Mouse (Mus musculus) heart, adult 2 months (tissue): ENCODE results near the gene Cdk14. TPM values are rescaled to one million over a fixed set of nuclear protein-coding genes. Genes with fewer than 3 reads are reported as not detected.

Experiments
- DNase-seq, 2 experiments: peaks; one replicate each; pipeline ENCODE4 v3.0.0; 2021
- H3K27ac ChIP-seq: fragments of 200-600 bp; 2 replicates; pipeline ENCODE4 v1.8.1; 2022
- H3K27me3 ChIP-seq: fragments of 200-500 bp; 2 replicates; pipeline ENCODE4 v1.6.1; 2012; ENCODE audit warnings: mild to moderate bottlenecking, low read length, inconsistent platforms, mixed read lengths; ENCODE audit not compliant: control insufficient read depth, insufficient read depth
- H3K36me3 ChIP-seq: fragments of 200-500 bp; 2 replicates; pipeline ENCODE4 v1.6.1; 2012; ENCODE audit warnings: low read length, inconsistent platforms; ENCODE audit not compliant: control insufficient read depth, insufficient read depth
- H3K4me1 ChIP-seq: fragments of 200-500 bp; 2 replicates; pipeline ENCODE4 v1.6.1; 2011; ENCODE audit warnings: low read length; ENCODE audit not compliant: control insufficient read depth, insufficient read depth
- H3K4me3 ChIP-seq: fragments of 200-600 bp; 2 replicates; pipeline ENCODE4 v1.8.1; 2022
- H3K79me2 ChIP-seq: fragments of 200-500 bp; replicated peaks from 2 replicates; pipeline ENCODE4 v1.6.1; 2012; ENCODE audit warnings: mild to moderate bottlenecking, inconsistent platforms, low read length, moderate library complexity, mixed read lengths; ENCODE audit not compliant: control insufficient read depth, insufficient read depth
- H3K9ac ChIP-seq: fragments of 200-500 bp; 2 replicates; pipeline ENCODE4 v1.6.1; 2012; ENCODE audit warnings: low read depth, mild to moderate bottlenecking, control low read depth, inconsistent platforms, low read length, mixed read lengths
- CTCF ChIP-seq: fragments of 200-600 bp; IDR thresholded peaks from 2 replicates; pipeline ENCODE4 v1.8.1; 2022; ENCODE audit warnings: antibody characterized with exemption, mild to moderate bottlenecking, moderate library complexity
- EP300 ChIP-seq: fragments of 200-500 bp; IDR thresholded peaks from 2 replicates; pipeline ENCODE4 v1.6.1; 2011; ENCODE audit warnings: low read depth, low read length, control low read depth; ENCODE audit not compliant: insufficient read depth
- POLR2A ChIP-seq: fragments of 200-500 bp; IDR thresholded peaks from 2 replicates; pipeline ENCODE4 v1.6.1; 2011; ENCODE audit warnings: mild to moderate bottlenecking, low read depth, low read length, control low read depth; ENCODE audit not compliant: insufficient read depth
- WGBS: fragments of 180-500 bp; shearing (Covaris S2); methylation state at CpG from one replicate; pipeline ENCODE4 v1.1.7; 2018; 5-methylcytosine and 5-hydroxymethylcytosine counted together
- intact Hi-C: fragments of 180-260 bp; cut with DNase I; formaldehyde crosslinking; loops from one replicate; pipeline ENCODE4 v1.15.1; 2025
- polyA plus RNA-seq: library from polyadenylated mRNA; depleted of rRNA; stranded (reverse); fragments of >200 nt; gene quantifications from 2 replicates; pipeline ENCODE4 v1.2.3, GENCODE M21; 2012
- total RNA-seq, 2 experiments: library from RNA; stranded (reverse); gene quantifications; 2 replicates each; pipeline ENCODE4 v1.2.3; 2021

Gene Cdk14
- total and polyA plus RNA-seq, 3 experiments = 2.7 to 8.1 (median 7.6) TPM

- no peak for DNase-seq
- TF ChIP-seq POLR2A (no peak), CTCF (no peak), EP300 (no peak)
- WGBS = 94% methylated on average over 9 of the region's 9 CpGs
- H3K36me3 ChIP-seq = no peaks in the 10 kb centered on the region
- no peaks in the 10 kb centered on the region for H3K4me1 ChIP-seq
- intact Hi-C loops = no loop called here
- no peaks in the 10 kb centered on the region for H3K27me3 ChIP-seq
- no peak overlapping the region for H3K4me3 ChIP-seq
- no peaks in the 10 kb centered on the region for H3K79me2 ChIP-seq
- H3K9ac ChIP-seq = no peak overlapping the region
- no peak overlapping the region for H3K27ac ChIP-seq
These were observed 558.5 kb downstream of the Cdk14 start for GRCm38 (mm10) chr5:4861592-4861991.

- Histone ChIP-seq H3K9ac (no peak overlapping the region), H3K79me2 (no peaks in the 10 kb centered on the region), H3K27me3 (no peaks in the 10 kb centered on the region), H3K36me3 (no peaks in the 10 kb centered on the region), H3K4me1 (no peaks in the 10 kb centered on the region), H3K27ac (no peak overlapping the region), H3K4me3 (no peak overlapping the region)
- intact Hi-C loops = no loop called here
- 97% methylated on average over 2 of the region's 2 CpGs for WGBS
- DNase-seq = no peak
- TF ChIP-seq EP300 = no peak
- TF ChIP-seq POLR2A = no peak
- TF ChIP-seq CTCF = no peak
These were observed 559.0 kb downstream of the Cdk14 start for GRCm38 (mm10) chr5:4861141-4861540.

DNA sequence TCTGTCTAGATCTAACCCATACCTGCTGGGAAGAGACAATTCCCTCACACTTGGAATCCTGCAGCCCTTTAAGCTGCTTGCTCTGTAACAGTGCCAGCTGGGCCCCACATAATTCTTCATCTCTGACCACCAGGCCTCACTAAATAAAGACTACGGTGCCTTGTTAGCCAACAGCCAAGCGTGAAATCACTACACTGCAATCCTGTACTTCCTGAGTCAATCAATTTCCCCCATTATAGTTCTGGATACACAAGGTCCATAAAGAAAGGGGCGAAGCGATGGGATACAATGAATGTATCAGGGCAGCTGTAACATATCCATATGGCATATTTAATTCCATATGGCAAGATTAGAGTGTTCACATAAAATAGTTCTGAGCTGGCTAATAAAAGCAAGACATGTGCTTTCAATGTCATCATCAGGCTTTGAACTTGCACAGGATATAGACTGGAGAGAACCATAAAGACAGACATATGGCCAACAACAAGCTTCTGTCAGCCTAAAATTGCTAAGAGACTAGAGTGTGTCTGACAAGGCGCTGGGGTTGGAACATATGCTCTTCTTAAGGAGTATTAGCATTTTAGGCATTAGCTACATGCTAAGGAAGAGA lies 562.0 kb downstream of the Cdk14 start:
- no peak overlapping the region for H3K9ac ChIP-seq
- H3K79me2 ChIP-seq = no peaks in the 10 kb centered on the region
- whole genome bisulfite sequencing = 91% methylated on average over 5 of the region's 5 CpGs
- no peaks in the 10 kb centered on the region for H3K4me1 ChIP-seq
- no peaks in the 10 kb centered on the region for H3K27me3 ChIP-seq
- no peak overlapping the region for H3K4me3 ChIP-seq
- TF ChIP-seq EP300 (no peak), POLR2A (no peak), CTCF (no peak)
- intact Hi-C loops = no loop called here
- no peak overlapping the region for H3K27ac ChIP-seq
- no peak for DNase-seq
- no peaks in the 10 kb centered on the region for H3K36me3 ChIP-seq

DNA sequence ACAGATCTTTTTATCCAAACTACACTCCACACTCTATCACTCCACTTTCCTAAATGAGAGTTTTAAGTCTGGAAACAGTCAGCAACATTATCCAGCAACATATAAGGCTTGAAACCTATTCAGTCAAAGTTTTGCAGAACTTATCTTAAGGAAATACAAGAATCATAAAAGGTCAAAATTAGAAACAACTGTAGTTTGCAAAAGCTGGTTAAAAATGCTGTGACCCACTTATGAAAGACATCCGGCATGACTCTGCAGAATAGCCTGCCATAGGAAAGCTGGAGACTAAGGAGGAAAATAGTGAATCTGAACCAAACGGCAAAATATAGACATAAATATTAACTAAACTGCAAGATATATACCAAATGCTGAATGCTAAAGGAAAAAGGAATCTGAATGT lies 566.6 kb downstream of the Cdk14 start:
- DNase-seq = no peak
- WGBS = 66% methylated on average over 2 of the region's 2 CpGs

GRCm38 (mm10) chr5:4852711-4853320 lies 567.3 kb downstream of the Cdk14 start:
- Histone ChIP-seq H3K27me3 (no peaks in the 10 kb centered on the region), H3K27ac (peak overlapping the region; percentile 38; the same call in 1 of the 2 replicates), H3K79me2 (no peaks in the 10 kb centered on the region), H3K36me3 (no peaks in the 10 kb centered on the region), H3K4me3 (no peak overlapping the region), H3K9ac (no peak overlapping the region), H3K4me1 (0 out of 2 replicates have a peak, but pooled peaks cover 1% of the 10 kb centered on the region)
- intact Hi-C loops = no loop called here
- DNase-seq = no peak
- TF ChIP-seq CTCF = no peak
- no peak for TF ChIP-seq POLR2A
- TF ChIP-seq EP300 = no peak
- WGBS = 63% methylated on average over 6 of the region's 6 CpGs

More for the DNA sequence above, 566.6 kb downstream of the Cdk14 start:
- Histone ChIP-seq H3K36me3 (no peaks in the 10 kb centered on the region), H3K4me3 (no peak overlapping the region), H3K27ac (peak overlapping the region; percentile 38; the same call in 1 of the 2 replicates), H3K27me3 (no peaks in the 10 kb centered on the region), H3K79me2 (no peaks in the 10 kb centered on the region), H3K9ac (no peak overlapping the region), H3K4me1 (0 out of 2 replicates have a peak, but pooled peaks cover 1% of the 10 kb centered on the region)
- TF ChIP-seq EP300 (no peak), POLR2A (no peak), CTCF (no peak)
- intact Hi-C loops = no loop called here
